Mouse (Mus musculus) macrophage (primary cell): ENCODE measurements around the gene Rnaseh2b. TPM values are rescaled to one million over a fixed set of nuclear protein-coding genes. Genes with fewer than 3 reads are reported as not detected.

Experiments
- H3K27ac ChIP-seq: fragments of 350-480 bp; formaldehyde crosslinking; 2 replicates; pipeline ENCODE4 v1.9.0; 2021
- H3K36me3 ChIP-seq: fragments of 350-480 bp; formaldehyde crosslinking; 2 replicates; pipeline ENCODE4 v1.9.0; 2021; ENCODE audit errors: inconsistent target
- H3K4me3 ChIP-seq: fragments of 350-480 bp; formaldehyde crosslinking; 2 replicates; pipeline ENCODE4 v1.9.0; 2021; ENCODE audit errors: inconsistent target
- H3K79me2 ChIP-seq: fragments of 350-480 bp; formaldehyde crosslinking; 2 replicates; pipeline ENCODE4 v1.9.0; 2021; ENCODE audit errors: inconsistent target
- WGBS: methylation state at CpG from one replicate; pipeline ENCODE4 v1.1.7; 2026; ENCODE audit warnings: inconsistent platforms; ENCODE audit not compliant: missing documents; 5-methylcytosine and 5-hydroxymethylcytosine counted together
- polyA plus RNA-seq: library from polyadenylated mRNA; stranded (reverse); fragments of 250-400 nt; gene quantifications from 3 replicates; pipeline ENCODE4 v1.2.4, GENCODE M21; 2018; ENCODE audit warnings: inconsistent platforms

Gene Rnaseh2b
- polyA plus RNA-seq, 1 experiment from 2014 or later: 22.1 TPM

DNA sequence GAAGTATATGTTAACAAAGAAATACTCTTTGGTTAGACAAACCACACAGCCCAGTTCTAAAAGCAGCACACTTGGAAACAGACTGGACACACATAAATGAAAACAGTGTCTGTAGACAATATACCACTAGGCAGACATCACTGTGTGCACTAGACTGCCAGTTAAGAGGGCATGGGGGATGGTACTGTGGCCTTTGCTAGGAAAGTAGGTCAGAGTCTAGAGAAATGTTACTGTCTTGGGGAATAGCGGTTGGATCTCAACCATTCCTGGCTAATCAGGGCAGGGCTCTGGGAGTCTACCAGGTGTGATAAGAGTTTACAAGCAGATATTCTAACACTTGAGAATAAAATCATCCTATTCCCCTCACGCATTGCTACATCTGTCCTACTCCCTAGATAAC, 103.0 kb downstream of the Rnaseh2b start:
- WGBS: 100% methylated on average over 2 of the region's 2 CpGs
- no peaks in the 10 kb centered on the region for H3K36me3 ChIP-seq
- no peaks in the 10 kb centered on the region for H3K79me2 ChIP-seq
- H3K27ac ChIP-seq: no peak overlapping the region
- no peak overlapping the region for H3K4me3 ChIP-seq

GRCm38 (mm10) chr14:62416007-62416741, 123.8 kb downstream of the Rnaseh2b start:
- Histone ChIP-seq H3K4me3 (no peak overlapping the region), H3K36me3 (no peaks in the 10 kb centered on the region)
- WGBS: 94% methylated on average over 7 of the region's 7 CpGs

GRCm38 (mm10) chr14:62416742-62417134, 124.3 kb downstream of the Rnaseh2b start:
- no peaks in the 10 kb centered on the region for H3K36me3 ChIP-seq
- WGBS: 0% methylated on average over 1 of the region's 1 CpGs
- no peak overlapping the region for H3K4me3 ChIP-seq
- no peak overlapping the region for H3K27ac ChIP-seq
- no peaks in the 10 kb centered on the region for H3K79me2 ChIP-seq

More at GRCm38 (mm10) chr14:62416007-62416741, 123.8 kb downstream of the Rnaseh2b start:
- Histone ChIP-seq H3K27ac (no peak overlapping the region), H3K79me2 (no peaks in the 10 kb centered on the region)

DNA sequence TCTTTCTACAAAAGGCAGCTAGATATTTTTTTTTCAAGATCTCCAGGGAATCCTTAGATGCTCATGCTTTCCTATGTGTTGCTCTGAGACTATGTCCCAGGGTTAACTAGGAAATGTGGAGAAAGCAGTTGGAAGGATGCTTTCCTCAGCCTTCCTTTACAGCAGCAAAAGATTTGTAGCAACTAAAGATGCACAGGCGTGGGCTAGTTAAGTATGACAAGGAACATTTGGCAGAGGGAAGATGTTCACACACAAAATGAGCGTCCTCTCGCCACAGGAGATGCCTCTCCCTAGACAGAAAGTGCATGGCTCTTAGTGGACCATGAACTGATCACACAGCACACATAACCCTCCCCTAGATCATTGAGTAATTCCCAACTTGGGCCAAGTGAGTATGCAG, 125.1 kb downstream of the Rnaseh2b start:
- Histone ChIP-seq H3K4me3 (no peak overlapping the region), H3K79me2 (no peaks in the 10 kb centered on the region), H3K36me3 (no peaks in the 10 kb centered on the region), H3K27ac (no peak overlapping the region)
- WGBS: 95% methylated on average over 3 of the region's 3 CpGs

DNA sequence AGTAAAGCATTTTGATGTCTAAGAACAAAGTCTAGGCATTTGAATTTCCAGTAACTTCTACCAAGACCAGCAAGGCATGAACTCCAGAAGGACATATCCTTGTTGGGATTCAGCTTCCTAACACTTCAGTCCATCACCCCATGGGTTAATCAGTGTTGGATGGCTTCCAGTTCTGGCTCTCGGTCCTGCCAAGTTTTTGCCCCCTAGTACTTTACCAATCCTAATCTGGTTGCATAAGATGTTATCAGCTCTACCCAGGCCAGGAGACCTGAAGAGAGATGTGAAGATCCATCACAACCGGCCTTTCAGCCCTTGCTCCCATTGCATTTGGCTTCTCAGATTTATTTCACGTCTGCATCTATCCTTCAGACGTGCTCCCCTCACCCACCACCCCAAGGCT, 129.9 kb downstream of the Rnaseh2b start:
- WGBS: 87% methylated on average over 4 of the region's 4 CpGs

More for the DNA sequence above, 129.9 kb downstream of the Rnaseh2b start:
- no peak overlapping the region for H3K4me3 ChIP-seq
- no peaks in the 10 kb centered on the region for H3K79me2 ChIP-seq
- H3K27ac ChIP-seq: no peak overlapping the region
- no peaks in the 10 kb centered on the region for H3K36me3 ChIP-seq

Other genes starting within 250 kb of the Rnaseh2b start
- not detected in 3 replicates for gene Dleu7, start 458 bp downstream of the Rnaseh2b start, polyA plus RNA-seq
- gene Gucy1b2, start 163.7 kb downstream of the Rnaseh2b start, polyA plus RNA-seq: not detected in 3 replicates